Mouse (Mus musculus) brain, embryonic 14.5 days (tissue): ENCODE measurements around the gene Gfi1b.

Source experiments
- CTCF ChIP-seq: fragments of 200-500 bp; IDR thresholded peaks from 2 replicates; pipeline ENCODE4 v1.5.1; 2012; ENCODE audit warnings: inconsistent platforms, mild to moderate bottlenecking, moderate library complexity, borderline replicate concordance; ENCODE audit not compliant: insufficient read depth, insufficient read length; ENCODE audit errors: extremely low read depth
- POLR2A ChIP-seq: fragments of 200-500 bp; IDR thresholded peaks from 2 replicates; pipeline ENCODE4 v1.6.1; 2012; ENCODE audit warnings: mild to moderate bottlenecking, inconsistent platforms, borderline replicate concordance; ENCODE audit not compliant: poor library complexity, insufficient read depth, insufficient read length, severe bottlenecking; ENCODE audit errors: extremely low read depth

- no peak for TF ChIP-seq CTCF
- peak; percentile 23; the same call in 1 of the 2 replicates for TF ChIP-seq POLR2A
Observed at GRCm38 (mm10) chr2:28582647-28583353, 39.0 kb downstream of the Gfi1b start.
